Mouse (Mus musculus) 416B (cell line): ENCODE results near the gene Tbx10.

ENCODE experiments used
- DNase-seq: peaks from one replicate; pipeline ENCODE4 v3.0.0; 2011; ENCODE audit warnings: low read depth

The Tbx10 gene

DNA sequence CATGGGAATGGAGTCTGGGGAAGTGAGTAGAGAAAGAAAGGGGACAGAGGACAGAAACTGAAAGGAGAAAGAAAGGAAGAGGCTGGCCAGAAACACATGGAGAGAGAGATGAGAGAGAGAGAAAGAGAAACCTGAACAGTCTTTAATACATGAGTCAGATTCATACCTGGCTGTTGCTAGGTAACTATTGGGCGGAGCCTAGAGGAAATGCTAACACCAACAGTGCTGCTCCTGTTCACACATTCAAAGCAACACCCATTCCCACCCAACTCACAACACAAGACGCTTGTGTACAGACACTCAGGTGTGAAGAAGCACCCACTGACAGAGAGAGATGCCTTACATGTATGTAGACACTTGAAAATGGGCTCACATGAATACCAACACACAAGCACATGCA, 16.7 kb upstream of the Tbx10 start:
- DNase-seq = no peak

DNA sequence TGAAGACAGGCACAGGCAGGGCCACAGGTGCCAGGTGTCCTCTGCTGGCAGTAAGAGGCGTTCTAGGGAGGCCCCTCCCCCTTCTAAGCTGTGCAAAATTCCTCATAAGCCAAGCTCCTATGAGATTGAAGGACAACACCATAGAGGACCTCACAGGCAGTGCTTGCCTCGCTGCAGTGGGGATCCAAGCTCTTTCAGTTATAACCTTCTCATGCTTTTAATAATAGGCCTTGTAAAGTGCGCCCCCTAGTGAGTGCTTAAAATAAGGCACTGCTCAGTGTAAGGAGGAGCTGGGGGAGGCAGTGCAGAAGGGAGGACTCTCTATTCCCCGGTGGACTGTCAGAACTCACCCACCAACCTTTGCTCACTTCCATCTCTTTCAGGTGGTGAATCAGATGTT, 12.2 kb upstream of the Tbx10 start:
- peak; percentile 85 for DNase-seq

DNA sequence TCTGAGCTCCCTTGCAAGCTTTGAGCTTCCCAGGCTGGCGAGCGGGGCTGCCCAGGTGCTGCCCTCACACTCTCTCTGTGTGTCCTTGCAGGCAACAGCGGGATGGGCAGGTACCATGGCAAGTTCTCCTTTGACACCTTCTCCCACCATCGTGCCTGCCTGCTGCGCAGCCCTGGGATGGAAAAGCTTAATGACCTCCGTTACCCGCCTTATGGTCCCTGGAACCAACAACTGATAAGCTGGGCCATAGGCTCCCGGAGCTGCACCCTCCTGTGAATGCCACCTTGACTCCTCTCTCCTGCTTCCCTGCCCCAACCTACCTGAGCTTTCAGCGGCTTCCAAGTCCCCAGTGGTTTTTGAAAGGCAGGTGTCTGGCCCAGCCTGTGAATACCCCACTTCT, 11.6 kb upstream of the Tbx10 start:
- no peak for DNase-seq

DNA sequence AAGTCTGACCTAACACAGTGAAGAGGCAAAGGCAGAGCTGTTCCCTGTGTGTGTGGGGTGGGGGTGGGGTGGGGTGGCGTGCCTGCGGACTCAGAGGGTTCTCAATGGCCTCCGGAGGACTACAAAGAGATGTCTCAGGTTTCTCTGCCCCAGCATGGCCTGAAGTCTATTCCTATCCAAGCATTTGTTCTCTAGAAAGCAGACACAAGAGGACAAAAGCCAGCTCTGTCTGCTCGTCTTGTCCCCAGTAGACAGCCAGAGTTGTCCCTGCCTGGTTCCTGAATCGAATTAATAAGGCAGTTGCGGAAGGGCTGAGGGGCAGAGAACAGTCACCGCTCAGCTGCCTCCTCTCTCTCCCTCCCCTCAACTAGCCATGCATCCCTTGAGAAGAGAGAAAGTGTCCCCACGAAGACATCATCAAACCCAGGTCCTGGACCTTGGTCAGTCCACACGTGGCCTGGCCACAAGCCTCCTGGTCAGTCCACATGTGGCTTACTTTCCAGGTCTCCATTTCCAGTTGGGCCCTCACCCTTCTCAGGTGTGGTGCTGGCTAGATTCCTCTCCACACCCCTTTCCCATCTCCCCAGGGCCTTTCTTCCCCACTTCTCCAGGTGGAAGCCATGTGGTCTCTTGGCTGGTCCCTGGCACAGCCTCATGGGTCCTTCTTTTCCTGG, 8.9 kb upstream of the Tbx10 start:
- no peak for DNase-seq

DNA sequence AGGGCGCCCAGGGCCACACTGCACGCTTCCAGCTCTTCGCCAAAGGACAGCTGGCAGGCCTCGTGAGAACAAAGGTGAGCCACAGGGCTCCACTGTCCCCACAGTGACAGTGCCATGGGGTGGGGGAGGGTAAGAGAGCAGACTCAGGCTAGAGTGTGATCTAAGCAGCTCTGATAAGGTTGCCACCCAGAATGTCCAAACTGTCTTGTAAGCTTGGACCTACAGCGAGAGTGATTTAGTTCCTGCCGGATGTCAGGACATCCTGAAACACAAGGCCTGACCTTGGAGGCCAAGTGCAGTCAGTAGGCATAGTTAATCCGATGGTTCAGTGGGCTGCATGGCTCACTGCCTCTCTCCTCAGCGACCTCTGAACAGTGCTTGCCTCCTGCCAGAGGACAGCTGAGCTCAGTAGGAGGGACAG, 7.3 kb upstream of the Tbx10 start:
- DNase-seq = peak; percentile 96

DNA sequence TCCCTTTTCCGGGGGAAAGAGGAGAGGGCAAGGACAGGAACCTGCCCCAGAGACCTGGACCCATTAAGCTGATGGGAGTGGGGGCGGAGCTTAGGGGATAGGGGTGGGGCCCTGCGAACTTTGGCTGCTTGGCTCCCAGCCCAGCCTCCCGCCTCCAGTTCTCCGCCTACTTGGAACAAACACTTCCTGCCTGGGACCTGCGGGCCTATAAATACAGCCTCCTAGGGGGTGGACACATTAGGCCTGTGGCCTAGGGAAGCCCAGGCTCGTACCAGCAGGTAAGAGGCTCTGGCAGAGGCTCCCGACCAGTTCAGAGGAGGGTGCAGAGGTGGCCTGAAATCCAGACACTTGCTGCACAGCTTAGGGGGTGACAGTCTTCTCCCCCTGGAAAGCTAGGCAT, 6.2 kb upstream of the Tbx10 start, which contains the start of gene Acy3:
Acy3 (plus strand) TSS at position 237 of the 400 bp plus-strand sequence.
- DNase-seq = peak; percentile 94

DNA sequence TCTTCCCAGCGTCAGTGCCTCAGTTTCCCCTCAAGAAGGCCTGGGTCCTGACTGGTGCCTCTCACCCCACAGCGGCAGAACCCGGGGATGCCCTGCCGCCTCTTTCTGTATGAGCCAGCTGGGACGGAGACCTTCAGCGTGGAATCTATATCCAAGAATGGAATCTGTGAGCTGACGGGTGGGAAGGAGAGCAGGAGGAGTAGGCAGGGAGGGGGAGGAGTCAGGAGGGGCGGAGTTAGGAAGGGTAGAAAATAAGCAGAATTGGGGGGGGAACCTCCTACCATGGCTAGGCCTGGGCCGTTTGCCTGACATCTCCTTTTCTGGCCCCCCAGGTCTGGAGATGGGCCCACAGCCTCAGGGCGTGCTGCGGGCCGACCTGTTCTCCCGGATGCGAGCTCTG, 4.5 kb upstream of the Tbx10 start:
- DNase-seq = no peak

DNA sequence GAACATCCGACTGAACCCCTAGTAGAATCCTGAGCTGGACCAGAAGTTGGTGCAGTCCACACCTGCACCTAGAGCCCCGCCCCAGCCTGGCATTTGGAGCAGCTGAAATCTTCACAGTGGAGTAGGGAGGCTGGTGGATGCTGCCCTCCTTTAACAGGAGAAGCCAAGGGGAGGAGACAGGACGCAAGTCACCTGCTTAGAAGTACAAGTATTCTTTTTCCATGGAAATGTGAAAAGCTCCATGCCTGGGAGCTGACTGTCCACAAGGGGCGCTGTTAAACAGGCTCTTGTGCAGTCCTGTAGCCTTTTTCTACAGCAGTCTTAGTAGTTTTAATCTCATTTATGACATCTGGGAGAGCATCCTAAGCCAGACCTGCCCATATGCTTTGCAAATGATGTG, 3.8 kb upstream of the Tbx10 start:
- DNase-seq = no peak

DNA sequence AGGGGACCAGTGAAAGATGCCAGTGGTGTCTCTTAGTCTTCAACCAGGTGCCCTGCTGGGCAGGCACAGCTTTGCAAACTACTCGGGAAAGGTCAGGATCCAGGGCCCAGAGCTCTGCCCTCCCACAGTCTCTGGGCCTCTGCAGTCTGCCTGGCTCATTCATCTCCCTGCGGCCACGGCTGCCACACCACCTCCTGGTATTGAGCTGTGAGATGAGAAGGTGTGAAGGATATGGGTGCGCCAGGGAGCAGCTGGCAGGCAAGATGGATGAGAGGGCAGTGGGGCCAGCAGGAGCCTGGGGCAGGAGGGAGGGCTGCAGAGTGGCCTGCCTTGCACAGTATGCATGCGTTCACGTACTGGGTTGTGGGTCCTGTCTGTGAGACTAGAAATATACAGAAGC, 1.7 kb upstream of the Tbx10 start:
- DNase-seq = no peak

DNA sequence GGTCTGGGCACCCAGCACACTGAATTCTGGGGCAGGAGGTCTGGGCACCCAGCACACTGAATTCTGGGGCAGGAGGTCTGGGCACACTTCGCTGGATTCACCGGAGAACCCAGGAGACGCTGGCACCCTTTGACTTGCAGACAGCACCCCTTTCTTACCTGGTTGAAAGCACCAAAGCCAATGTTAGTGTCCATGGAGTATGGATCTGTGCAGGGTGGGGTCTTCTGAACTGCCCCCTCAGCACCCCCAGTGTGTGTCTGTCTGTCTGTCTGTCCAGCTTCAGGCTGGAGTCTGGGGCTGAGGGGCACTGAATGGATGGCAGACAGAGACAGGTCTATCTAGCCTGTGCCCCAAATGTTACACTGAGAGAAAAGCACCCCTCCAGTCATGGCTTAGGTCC, 990 bp upstream of the Tbx10 start:
- no peak for DNase-seq

DNA sequence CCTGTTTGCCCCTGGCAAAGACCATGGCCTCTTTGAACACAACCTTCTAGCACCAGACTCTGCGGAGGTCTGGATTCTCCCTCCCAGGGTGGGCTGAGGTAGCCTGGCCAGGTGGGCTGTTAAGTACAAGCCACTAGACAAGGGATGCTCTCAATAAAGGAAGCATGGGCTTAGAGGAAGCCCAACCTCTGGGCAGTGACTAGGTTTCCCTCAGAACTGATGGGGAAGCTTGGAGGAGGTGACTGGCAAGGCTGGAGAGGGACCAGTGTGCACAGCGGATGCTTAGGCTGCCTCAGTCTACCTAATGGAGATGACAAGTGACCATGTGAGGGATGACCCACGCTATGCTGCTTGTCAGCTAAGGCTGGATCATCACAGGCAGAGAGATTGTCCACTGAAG, 586 bp upstream of the Tbx10 start:
- DNase-seq = no peak

DNA sequence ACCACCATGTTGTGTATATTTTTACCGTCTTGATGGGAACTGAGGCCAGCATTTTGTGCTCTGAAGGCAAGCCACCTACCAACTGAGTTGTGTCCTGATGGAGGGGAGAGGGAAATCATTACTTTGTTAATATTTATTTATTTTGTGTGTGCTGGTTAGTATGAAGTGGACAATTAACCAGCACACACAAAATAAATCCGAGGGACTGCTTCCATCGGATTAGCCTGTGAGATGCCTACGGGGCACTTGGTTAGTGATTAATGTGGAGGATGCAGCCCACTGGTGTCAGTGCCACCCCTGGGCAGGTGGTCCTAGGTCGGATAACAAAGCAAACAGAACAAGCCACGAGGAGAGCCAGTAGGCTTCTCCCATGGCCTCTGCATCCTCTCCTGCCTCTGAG, 2.4 kb downstream of the Tbx10 start:
- DNase-seq = no peak

DNA sequence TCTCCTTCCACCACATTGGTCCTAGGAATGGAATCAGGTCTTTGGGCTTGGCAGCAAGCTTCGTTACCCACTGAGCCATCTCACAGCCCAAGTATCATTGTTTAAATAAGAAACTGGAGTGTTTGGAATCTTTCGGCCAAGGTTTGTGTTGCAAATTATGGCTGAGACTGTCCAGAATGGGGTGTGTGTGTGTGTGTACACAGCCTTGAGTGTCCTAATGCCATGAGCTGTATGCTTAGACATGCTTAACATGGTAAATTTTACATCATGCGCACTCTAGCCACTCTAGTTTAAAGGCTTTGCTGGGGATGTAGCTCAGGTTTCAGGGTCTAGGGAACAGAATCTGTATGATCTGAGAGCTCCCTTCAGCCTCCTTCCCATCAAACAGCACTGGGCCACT, 3.0 kb downstream of the Tbx10 start:
- no peak for DNase-seq

DNA sequence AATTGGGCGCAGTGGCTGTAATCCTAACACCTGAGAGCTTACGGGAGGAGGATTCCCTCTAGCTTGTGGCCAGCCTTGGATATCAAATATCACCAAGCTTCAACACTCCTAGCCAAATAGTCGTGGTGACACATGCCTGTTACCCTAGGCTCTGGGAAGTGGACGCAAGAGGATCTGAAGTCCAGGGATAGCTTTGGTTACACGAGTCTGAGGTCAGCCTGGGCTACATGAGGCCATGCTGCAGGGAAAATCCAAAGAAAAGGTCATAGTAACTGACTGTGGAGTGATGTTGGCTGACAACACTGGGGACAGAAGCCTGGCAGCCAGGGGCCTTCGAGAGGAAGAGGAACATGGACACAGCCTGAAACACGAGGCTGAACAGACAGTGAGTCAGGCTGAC, 3.6 kb downstream of the Tbx10 start:
- DNase-seq = peak; percentile 21

DNA sequence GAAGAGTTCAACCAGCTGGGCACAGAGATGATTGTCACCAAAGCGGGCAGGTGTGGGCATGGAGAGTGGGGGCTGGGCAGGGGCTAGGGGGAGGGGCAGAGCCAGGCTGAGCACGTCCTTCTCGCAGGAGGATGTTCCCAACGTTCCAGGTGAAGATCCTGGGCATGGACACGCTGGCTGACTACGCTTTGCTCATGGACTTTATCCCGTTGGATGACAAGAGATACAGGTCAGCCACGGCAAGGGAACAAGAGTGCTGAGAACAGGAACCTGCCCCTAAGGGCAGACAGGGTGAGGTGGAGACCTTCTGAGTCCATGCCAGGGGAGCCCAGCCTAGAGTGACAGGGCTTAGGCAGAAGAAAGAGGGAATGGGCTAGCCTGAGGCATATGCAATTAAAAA, 4.2 kb downstream of the Tbx10 start:
- DNase-seq = no peak

DNA sequence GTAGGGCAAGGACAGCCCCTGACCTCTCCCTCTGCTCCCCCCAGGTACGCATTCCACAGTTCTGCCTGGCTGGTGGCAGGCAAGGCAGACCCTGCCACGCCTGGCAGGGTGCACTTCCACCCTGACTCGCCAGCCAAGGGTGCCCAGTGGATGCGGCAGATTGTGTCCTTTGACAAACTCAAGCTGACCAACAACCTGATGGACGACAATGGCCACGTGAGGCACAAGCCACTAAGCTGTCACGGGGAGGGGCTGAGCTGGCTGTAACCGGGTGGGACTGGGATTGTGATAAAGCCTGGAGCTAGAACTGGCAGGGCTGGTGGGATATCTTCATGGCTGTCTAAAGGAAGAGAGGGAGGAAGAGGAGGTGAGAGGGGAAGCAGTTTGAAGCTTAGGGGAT, 4.7 kb downstream of the Tbx10 start:
- DNase-seq = no peak

DNA sequence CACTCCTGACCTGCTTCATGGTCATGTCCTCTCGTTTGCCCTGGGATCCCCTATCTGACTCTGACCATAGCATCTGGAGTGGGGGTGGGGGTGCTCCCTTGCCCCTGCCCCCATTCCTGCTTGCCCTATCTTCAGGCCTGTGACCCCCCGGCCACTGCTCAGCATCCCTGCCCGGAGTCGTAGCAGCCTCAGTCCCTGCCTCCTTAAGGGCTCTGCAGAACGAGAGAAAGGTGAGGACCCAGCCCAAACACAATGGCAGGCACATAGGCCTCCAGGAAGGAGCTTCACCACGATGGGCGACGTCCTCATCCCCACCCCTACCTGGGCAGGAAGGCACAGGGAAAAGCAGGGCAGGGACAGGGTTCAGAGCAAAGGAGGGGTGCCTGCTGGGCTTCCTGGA, 5.8 kb downstream of the Tbx10 start:
- no peak for DNase-seq

DNA sequence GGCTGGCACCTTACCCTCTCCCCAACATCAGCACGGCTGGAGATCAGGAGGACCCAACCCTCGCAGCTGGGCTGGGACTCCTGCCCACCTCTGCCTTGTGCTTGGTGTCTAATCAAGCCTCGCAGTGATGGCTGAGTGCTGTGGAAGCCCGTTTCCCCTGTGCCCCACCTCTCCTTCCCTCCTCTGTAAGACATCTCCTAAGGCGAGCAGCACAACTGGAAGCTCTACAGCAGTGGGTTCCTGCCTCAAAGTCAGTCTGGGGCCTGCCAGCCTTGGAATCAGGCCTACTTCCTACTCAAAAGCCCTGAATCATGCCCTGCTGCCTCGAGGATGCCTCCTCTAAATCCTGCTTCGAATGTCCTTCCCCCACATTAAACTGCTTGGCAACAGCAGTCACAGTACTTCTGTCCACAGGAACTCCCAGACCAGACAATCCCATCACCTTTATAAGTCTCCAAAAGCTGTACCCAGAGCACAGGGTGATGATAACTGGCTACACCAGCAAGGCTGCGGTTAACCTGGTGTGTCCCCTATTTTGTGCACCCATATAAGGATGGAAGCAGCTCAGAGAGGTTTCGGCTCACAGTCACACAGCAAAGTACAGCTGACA, 6.7 kb downstream of the Tbx10 start:
- peak; percentile 60 for DNase-seq

DNA sequence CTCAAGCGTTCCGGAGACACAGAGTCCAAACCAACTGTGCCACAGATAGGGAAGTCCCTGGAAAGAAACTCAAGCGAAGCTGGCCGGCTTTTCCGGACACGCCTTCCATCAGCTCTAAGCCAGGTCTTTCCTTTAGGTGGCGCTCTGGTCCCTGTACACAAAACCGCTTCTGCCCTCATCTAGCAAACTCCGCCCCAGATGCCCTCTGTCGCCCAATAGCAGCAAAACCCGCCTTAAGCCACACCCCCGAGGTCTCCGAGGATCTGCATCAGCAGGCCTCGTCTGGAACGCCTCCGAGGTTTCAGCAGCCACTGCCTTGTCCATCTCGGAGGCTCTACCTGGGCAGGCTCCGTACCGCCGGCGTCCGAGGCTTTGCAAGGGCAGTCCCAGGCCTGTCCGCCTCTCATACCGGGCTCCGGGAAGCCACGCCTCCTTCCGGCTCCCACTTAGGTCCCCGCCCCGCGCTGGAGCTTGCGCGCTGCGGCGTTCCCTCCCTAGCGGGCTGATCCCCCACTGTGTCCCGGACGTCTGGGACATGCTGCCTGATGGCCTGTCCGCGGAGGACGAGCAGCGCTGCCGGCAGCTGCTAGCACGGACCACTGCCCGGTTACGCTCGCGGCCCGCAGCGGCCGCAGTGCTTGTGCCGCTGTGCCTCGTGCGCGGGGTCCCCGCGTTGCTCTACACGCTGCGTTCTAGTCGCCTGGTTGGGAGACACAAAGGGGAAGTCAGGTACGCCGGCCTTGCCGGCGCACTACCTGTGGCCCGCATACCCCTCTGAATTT, 7.8 kb downstream of the Tbx10 start, which contains the start of the genes Nudt8 and Gm49405:
Nudt8 (plus strand) TSS at position 462 of the 782 bp plus-strand sequence.
Gm49405 (plus strand) TSS at position 508 of the 782 bp plus-strand sequence.
- DNase-seq = peak; percentile 99

DNA sequence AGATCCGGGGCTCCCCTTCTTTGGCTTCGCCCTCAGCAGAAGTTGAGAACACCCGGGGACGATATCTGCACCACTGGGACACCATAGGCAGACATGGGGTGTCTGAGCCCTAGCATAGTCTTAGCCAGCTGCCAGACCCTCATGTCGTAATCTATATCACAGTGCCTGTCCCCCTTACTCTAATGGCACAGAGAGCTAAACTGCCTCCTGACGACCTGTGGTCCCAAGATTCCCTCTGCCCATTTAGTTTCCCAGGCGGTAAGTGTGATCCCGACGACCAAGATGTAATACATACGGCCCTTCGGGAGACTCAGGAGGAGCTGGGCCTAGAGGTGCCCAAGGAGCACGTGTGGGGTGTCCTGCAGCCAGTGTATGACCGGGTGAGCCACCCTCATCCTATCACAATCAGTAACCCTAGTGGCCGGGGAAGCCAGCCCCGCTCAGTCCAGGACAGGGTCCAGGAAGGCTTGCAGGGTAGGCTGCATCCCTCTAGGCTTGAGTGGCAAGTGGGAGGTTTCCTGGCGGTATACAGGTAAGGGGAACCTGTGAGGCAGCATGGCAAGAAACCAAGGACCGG, 8.5 kb downstream of the Tbx10 start:
- peak; percentile 47 for DNase-seq

DNA sequence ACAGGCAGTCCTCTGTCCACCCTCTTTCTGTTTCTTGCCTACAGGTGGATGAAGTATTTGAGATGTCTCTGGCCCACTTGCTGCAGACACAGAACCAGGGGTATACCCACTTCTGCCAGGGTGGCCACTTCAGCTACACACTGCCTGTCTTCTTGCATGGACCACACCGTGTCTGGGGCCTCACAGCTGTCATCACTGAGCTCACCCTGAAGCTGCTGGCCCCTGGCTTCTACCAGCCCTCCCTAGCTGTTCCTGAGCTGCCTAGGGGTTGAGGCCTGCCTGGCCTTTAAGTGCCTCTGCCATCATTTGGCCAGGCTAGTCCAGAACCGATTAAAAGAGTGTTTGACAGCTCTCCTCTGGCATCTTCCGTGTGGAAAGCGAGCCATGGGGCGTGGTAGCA, 9.2 kb downstream of the Tbx10 start:
- no peak for DNase-seq

DNA sequence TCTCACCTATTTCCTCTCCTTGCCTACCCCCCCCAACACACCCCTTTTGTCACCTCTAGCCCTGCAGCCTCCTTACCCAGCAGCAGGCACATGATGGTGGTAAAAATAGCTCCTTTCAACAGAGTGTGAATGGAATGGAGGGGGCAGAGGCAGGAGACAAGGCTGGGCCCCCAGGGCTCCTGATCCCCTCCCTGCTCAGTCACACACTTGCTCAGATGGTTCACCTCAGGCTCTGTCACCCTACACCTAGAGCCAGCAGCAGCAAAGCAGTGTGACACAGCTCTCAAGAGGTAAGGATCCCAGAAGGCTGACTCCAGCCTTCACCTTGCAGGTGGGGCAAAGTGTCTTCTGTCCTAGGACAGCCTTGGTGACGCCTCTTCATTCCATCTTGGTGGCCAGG, 10.6 kb downstream of the Tbx10 start, which contains the start of gene Doc2g:
Doc2g (plus strand) TSS at position 202 of the 400 bp plus-strand sequence.
- no peak for DNase-seq

DNA sequence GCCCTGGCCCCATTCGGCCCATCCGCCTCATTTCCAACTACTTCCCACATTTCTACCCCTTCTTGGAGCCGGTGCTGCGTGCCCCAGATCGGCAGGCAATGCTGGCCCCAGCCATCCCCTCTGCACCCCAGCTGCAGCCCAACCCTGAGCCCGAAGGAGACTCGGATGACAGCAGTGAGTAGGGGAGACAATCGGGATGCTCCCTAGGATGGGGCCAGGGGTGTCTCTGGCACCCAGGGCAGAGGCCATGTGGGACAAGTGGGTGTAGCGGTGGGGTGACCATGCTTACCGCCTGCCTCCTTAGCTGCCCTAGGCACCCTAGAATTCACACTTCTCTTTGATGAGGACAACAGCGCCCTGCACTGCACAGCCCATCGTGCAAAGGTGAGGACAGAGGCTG, 11.1 kb downstream of the Tbx10 start:
- DNase-seq = no peak
